Mouse (Mus musculus) kidney, embryonic 16.5 days (tissue): Measurements from ENCODE around the gene Stradb. TPM values are rescaled to one million over a fixed set of nuclear protein-coding genes. Genes with fewer than 3 reads are reported as not detected.

Source experiments
- ATAC-seq: fragments of 200-750 bp; cut with Nextera tagmentation; 2 replicates; pipeline ENCODE4 v1.8.0; 2017; ENCODE audit warnings: moderate TSS enrichment; ENCODE audit not compliant: low FRiP score, low TSS enrichment
- H3K27ac ChIP-seq: fragments of 300-500 bp; sonication (generic); 2 replicates; pipeline ENCODE4 v1.5.1; 2014; ENCODE audit warnings: low read length
- H3K27me3 ChIP-seq: fragments of 300-500 bp; sonication (generic); 2 replicates; pipeline ENCODE4 v1.6.1; 2014; ENCODE audit warnings: low read length, control low read depth, mixed read lengths; ENCODE audit not compliant: insufficient read depth
- H3K36me3 ChIP-seq: fragments of 300-500 bp; sonication (generic); 2 replicates; pipeline ENCODE4 v1.6.1; 2014; ENCODE audit warnings: low read length, control low read depth, mixed read lengths; ENCODE audit not compliant: insufficient read depth
- H3K4me1 ChIP-seq: fragments of 300-500 bp; sonication (generic); 2 replicates; pipeline ENCODE4 v1.6.1; 2014; ENCODE audit warnings: low read length, control low read depth, mixed read lengths; ENCODE audit not compliant: insufficient read depth
- H3K4me2 ChIP-seq: fragments of 300-500 bp; sonication (generic); replicated peaks from 2 replicates; pipeline ENCODE4 v1.6.1; 2014; ENCODE audit warnings: low read depth, low read length
- H3K4me3 ChIP-seq: fragments of 300-500 bp; sonication (generic); 2 replicates; pipeline ENCODE4 v1.5.1; 2014; ENCODE audit warnings: mild to moderate bottlenecking, low read length
- H3K9ac ChIP-seq: fragments of 300-500 bp; sonication (generic); replicated peaks from 2 replicates; pipeline ENCODE4 v1.6.1; 2014; ENCODE audit warnings: low read length
- H3K9me3 ChIP-seq: fragments of 300-500 bp; sonication (generic); 2 replicates; pipeline ENCODE4 v1.6.1; 2016; ENCODE audit warnings: low read length, control low read depth
- WGBS: fragments of 180-500 bp; shearing (Covaris S2); extraction: QIAGEN DNeasy Blood & Tissue Kit; methylation state at CpG from one replicate; pipeline ENCODE4 v1.1.7; 2014; 5-methylcytosine and 5-hydroxymethylcytosine counted together
- polyA plus RNA-seq: library from polyadenylated mRNA; unstranded; fragments of >200 nt; fragmentation: Nextera tagmentation; extraction: Ambion mirVana; gene quantifications from 2 replicates; pipeline ENCODE4 v1.2.1, GENCODE M21; 2015

Gene Stradb
- polyA plus RNA-seq, 1 experiment from 2014 or later, result 29.6 TPM

DNA sequence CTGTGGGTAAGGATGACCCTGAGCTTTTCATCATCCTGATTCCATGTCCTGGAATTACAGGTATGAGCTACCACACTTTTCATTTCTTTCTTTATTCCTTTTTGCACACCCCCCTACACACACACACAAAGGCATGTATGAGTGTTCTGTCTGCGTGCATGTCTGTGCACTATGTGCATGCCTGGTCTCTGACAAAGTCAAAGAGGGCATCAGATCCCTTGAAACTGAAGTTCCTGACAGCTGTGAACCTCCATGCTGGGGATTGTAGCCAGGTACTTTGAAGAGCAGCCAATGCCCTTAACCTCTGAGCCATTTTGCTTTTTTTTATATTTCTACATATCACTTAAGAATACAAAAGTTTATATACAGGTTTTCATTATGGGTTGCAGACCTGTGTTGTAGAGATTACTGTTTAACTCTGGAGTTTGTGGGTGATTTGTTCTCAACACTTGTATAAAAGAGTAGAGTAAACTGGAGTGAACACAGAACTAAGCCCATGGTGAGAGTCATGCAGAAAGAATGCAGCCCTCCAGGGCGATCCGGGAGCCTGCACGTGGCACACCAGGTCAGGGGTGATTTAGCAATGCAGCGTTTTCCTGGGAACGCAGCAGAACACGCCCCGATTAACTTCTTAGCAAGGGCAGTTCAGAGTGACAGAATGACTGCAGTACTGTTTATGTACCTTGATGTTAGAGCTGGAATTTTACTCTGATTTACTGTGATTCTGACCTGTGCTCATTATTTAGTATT lies 22.2 kb upstream of the Stradb start:
- H3K9ac ChIP-seq, result no peak overlapping the region
- H3K4me1 ChIP-seq, result peaks cover 19% of the 10 kb centered on the region
- H3K36me3 ChIP-seq, result peaks cover 2% of the 10 kb centered on the region; the same call in 1 of the 2 replicates
- no peaks in the 10 kb centered on the region for H3K27me3 ChIP-seq
- no peaks in the 10 kb centered on the region for H3K9me3 ChIP-seq
- H3K4me3 ChIP-seq, result no peak overlapping the region
- H3K4me2 ChIP-seq, result no peak overlapping the region
- 8% methylated on average over 8 of the region's 8 CpGs for WGBS
- peak overlapping the region; percentile 77 for H3K27ac ChIP-seq
- peak; percentile 91 for ATAC-seq

DNA sequence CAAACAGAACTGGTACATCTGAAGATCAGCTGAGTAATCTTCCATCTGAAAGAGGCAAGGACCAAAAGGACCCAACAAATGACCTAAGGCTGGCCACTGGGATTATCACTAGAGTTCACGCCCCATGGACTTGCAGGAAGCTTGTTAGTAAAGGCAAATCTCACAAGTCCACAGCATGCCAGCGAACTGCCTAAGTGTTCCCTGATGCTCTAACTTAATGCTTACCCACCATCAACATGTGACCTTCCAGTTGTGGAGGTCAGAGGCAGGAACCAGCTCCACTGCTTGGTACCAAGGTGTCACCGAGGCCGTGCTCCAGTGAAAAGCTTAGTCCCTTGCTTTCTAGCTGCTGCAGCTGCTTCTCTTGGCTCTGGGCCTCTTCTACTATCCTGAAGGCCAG lies 21.5 kb upstream of the Stradb start:
- no peak overlapping the region for H3K4me3 ChIP-seq
- peak overlapping the region; percentile 77 for H3K27ac ChIP-seq
- H3K27me3 ChIP-seq, result no peaks in the 10 kb centered on the region
- H3K9ac ChIP-seq, result no peak overlapping the region
- WGBS, result 63% methylated on average over 4 of the region's 4 CpGs
- H3K9me3 ChIP-seq, result no peaks in the 10 kb centered on the region
- no peak for ATAC-seq
- H3K4me1 ChIP-seq, result peaks cover 22% of the 10 kb centered on the region
- no peak overlapping the region for H3K4me2 ChIP-seq
- H3K36me3 ChIP-seq, result no peaks in the 10 kb centered on the region

DNA sequence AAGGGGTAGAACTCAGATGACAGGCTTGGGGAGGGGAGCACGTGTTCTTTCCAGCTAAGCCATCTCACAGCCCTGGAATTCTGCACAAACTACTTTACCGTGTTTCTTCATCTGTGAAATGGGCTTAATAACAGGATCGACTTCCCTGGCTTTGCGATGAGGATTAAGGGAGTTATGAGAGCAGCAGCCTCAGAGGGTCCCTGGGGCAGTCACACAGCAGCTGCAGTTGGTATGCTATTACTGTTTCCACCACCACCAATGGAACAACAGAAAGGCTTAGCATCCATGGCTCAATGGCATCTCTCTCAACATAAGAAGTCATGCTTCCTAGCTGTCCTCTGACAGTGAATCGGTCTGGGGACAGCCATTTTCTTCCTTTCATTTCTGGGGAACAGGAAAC lies 20.8 kb upstream of the Stradb start:
- Histone ChIP-seq H3K4me3 (no peak overlapping the region), H3K27ac (peak overlapping the region; percentile 77; the same call in 1 of the 2 replicates), H3K4me1 (peaks cover 27% of the 10 kb centered on the region), H3K4me2 (no peak overlapping the region), H3K36me3 (no peaks in the 10 kb centered on the region), H3K9me3 (no peaks in the 10 kb centered on the region), H3K9ac (no peak overlapping the region), H3K27me3 (no peaks in the 10 kb centered on the region)
- 85% methylated on average over 5 of the region's 5 CpGs for WGBS
- ATAC-seq, result no peak

DNA sequence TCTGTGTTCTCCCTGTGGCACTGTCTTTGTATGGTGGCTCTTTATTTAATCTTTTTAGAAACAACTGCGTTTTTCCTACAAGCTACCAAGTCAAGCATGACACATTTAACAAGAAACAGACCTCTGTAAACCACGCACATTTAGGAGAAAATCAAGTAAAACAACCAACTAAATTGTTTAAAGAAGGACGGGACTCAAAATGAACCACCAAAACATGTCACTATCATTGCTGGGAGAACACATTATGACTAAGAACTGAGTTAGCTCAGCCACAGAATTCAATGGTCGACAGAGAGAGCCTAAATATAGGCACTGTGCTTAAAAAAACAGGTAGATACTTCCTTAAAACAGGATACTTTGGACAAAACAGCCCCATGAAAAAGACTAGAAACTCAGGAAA lies 20.3 kb upstream of the Stradb start:
- Histone ChIP-seq H3K36me3 (no peaks in the 10 kb centered on the region), H3K4me2 (no peak overlapping the region), H3K4me3 (no peak overlapping the region), H3K9ac (no peak overlapping the region), H3K9me3 (no peaks in the 10 kb centered on the region), H3K27me3 (no peaks in the 10 kb centered on the region), H3K4me1 (peaks cover 30% of the 10 kb centered on the region), H3K27ac (no peak overlapping the region)
- WGBS, result 53% methylated on average over 4 of the region's 4 CpGs
- ATAC-seq, result no peak

DNA sequence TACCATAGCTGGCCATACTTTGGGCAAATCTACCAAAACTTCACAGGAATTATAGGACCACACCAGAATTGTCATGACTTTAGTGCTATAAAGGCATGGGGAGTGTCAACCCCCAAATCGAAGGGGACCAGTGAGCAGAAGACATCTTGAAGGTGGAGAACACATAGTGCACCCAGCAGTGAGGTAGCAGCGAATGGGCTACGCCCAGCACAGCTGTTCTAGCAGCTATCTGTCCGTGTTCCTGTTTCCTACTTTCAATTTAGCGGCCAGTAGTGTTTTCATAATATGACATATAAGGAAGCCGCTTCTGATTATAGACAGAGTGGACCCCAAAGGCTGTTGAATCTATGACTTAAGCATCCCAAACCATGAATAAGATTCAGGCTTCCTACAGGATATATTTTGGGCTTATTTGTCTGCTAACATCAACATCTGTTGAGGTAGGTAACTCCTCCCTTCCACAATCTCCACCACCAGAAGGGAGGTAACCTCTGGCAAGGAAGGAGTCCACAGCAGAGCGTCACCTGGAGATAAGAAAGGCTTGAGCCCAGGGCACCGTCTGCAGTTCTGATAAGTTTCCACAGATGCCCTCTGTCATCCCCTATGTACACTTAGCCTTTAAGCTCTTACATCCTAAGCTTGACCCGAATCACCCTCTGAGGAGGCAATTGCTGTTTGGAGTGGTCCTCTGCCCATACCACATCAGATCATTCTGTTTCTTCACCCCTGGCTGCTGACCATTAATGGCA lies 19.5 kb upstream of the Stradb start:
- Histone ChIP-seq H3K9ac (no peak overlapping the region), H3K4me1 (peaks cover 33% of the 10 kb centered on the region), H3K27ac (no peak overlapping the region), H3K4me3 (no peak overlapping the region), H3K4me2 (no peak overlapping the region), H3K27me3 (no peaks in the 10 kb centered on the region), H3K9me3 (no peaks in the 10 kb centered on the region), H3K36me3 (no peaks in the 10 kb centered on the region)
- ATAC-seq, result no peak
- WGBS, result 87% methylated on average over 9 of the region's 9 CpGs

DNA sequence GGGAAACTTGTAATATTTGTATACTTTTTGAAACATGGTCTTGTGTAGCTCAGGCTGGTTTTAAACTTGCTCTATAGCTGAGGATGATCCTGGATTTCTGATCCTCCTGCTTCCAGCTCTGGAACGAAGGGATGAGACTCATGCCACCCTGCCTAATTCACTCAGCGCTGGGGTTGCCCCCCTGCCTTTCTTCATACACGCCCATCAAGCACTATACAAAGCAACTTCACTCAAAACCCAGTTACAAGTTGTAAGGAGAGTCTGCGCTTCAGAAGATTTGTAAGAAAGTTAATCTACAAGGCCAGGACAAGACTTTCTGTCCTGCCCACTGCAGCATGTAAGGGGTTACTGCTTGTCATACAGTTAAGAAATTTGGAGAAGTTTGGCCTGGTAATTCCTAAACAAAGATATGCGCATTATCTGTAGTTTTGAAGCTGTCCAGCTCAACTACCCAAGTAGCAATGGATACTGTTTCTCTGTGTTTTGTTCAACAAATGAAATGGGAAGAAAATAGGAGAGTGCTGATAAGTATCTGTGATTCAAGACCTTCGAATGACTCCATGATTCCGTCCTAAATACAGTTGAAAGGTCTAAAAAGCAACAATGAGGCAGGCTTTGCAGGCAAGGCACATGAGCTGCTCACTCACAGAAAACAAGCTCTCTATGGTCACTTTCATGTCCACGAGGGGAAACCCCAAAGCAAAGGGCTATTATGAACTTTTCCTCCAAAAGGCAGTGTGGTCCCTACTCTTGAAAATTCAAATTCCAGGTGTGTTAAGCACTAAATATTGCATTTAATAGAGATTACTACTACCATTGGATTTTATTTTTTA lies 18.5 kb upstream of the Stradb start:
- Histone ChIP-seq H3K27ac (no peak overlapping the region), H3K4me1 (peaks cover 33% of the 10 kb centered on the region), H3K27me3 (no peaks in the 10 kb centered on the region), H3K4me3 (no peak overlapping the region), H3K36me3 (no peaks in the 10 kb centered on the region), H3K9me3 (no peaks in the 10 kb centered on the region), H3K9ac (no peak overlapping the region), H3K4me2 (no peak overlapping the region)
- ATAC-seq, result no peak
- 84% methylated on average over 8 of the region's 8 CpGs for WGBS

DNA sequence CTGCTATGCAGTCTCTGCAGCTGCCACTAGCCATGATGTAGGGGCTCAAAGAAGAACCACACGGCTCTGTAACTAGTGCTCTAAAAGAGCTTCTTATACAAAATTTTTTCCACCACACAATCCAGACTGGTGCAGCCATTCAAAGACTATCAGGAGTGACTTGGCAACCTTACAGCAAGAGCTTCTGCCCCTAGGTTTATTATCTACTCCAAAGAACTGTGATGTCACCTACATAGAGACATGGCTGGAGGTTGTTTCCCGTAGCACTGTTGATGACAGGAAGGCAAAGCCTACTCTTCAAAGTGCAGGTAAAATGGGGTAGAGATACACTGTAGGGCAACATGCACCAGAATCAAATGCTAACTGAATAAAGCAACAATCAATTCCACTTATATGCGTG lies 17.6 kb upstream of the Stradb start:
- Histone ChIP-seq H3K4me1 (peaks cover 30% of the 10 kb centered on the region), H3K9ac (no peak overlapping the region), H3K27ac (no peak overlapping the region), H3K27me3 (no peaks in the 10 kb centered on the region), H3K9me3 (no peaks in the 10 kb centered on the region), H3K4me3 (no peak overlapping the region), H3K4me2 (no peak overlapping the region), H3K36me3 (no peaks in the 10 kb centered on the region)
- WGBS, result 81% methylated on average over 3 of the region's 3 CpGs
- ATAC-seq, result no peak

DNA sequence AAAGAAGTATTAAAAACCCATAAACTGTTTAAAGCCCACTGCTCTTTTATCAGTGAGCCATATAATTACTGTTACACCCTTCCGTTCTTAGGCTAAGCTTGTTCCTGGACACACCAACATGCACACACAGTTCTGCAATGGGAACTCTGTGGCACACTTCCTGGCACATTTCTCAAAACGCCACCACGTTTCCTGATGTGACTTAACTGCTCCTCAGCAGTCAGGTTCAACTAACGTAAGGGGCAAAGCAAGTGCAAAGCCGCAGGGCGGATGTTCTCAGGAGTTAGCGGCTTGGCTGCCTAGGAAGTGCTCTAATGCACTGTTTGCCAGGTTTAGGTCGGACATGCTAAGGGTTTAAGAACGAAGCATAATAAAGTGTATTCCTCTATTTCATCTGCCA lies 17.1 kb upstream of the Stradb start:
- Histone ChIP-seq H3K9me3 (no peaks in the 10 kb centered on the region), H3K4me2 (no peak overlapping the region), H3K4me3 (no peak overlapping the region)

DNA sequence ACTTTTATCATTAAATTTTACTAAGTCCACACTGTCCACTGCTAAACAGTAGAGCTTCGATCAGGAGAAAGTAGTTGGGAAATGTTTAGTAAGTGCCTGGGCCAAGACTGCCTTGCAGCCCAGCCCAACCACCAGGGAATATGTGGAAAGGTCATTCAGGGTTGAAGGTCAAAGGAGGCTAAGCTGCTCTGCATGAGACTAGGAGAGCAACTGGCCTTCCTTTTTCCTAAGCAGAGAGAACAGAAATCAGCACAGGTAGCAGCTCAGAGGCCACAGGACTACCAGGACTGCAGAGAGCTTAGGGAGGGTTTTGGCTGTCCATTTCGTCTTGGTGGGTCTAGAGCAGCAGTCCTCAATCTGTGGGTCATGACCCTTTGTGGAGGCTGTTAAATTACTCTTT lies 15.4 kb upstream of the Stradb start:
- 48% methylated on average over 2 of the region's 2 CpGs for WGBS
- no peak overlapping the region for H3K9ac ChIP-seq

More for the DNA sequence above, 17.1 kb upstream of the Stradb start:
- 64% methylated on average over 9 of the region's 9 CpGs for WGBS
- no peak for ATAC-seq
- no peaks in the 10 kb centered on the region for H3K27me3 ChIP-seq
- H3K4me1 ChIP-seq, result peaks cover 28% of the 10 kb centered on the region
- H3K36me3 ChIP-seq, result no peaks in the 10 kb centered on the region
- H3K27ac ChIP-seq, result no peak overlapping the region
- H3K9ac ChIP-seq, result no peak overlapping the region

More for the DNA sequence above, 15.4 kb upstream of the Stradb start:
- no peaks in the 10 kb centered on the region for H3K9me3 ChIP-seq
- no peak overlapping the region for H3K27ac ChIP-seq
- H3K4me1 ChIP-seq, result peaks cover 24% of the 10 kb centered on the region
- no peak overlapping the region for H3K4me2 ChIP-seq
- H3K4me3 ChIP-seq, result no peak overlapping the region
- ATAC-seq, result no peak
- no peaks in the 10 kb centered on the region for H3K27me3 ChIP-seq
- no peaks in the 10 kb centered on the region for H3K36me3 ChIP-seq
